In the genomic region with DNA sequence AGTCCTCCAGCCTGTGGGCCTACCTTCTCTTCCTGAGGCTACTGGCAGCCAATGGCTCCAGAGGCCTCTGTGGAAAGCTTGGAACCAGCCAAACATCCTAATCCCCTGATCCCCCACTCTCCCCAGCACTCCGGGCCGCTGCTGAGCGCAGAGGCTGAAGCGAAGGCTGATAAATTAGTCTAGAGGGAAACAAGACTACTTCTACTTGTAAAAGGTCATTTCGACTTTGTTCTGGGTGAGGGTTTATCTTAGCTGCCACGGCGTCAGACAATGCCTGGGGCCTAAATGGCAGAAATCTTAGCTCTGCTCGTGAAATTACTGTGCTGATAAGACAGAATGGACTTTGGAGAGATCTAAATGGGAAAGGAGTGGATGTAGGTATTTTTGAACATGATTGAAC, we compare ENCODE assay signal across 20 mouse cellular contexts.
DNase-seq lines count a peak whose midpoint lies in the region; ATAC-seq and TF ChIP-seq lines count a peak whose summit lies in the region.
"Had no signal": no experiment of that assay in that cellular context is flagged by ENCODE, and none has a peak within 500 bp of the region (broad histone marks: within the 10 kb centered on the region; RNA-seq: fewer than 3 reads in every experiment).

No protein-coding gene starts in this region.

- TF ChIP-seq CTCF in heart, postnatal 0 days (IDR thresholded peaks at IDR 0.05; ENCODE audit: low read depth): no peak
- no peak for TF ChIP-seq CTCF in heart, adult 2 months (IDR thresholded peaks at IDR 0.05)

- peaks cover 57% of the 10 kb centered on the region for H3K4me1 ChIP-seq in forebrain, embryonic 12.5 days
- H3K4me1 ChIP-seq in forebrain, embryonic 16.5 days (replicated peaks; ENCODE audit: control insufficient read depth, insufficient read depth, low read length): peaks cover 23% of the 10 kb centered on the region
- H3K4me1 ChIP-seq in heart, postnatal 0 days (ENCODE audit: control insufficient read depth, insufficient read depth): peaks cover 27% of the 10 kb centered on the region
- peaks cover 1% of the 10 kb centered on the region; the same call in 1 of the 2 replicates for H3K4me1 ChIP-seq in heart, adult 2 months (ENCODE audit: control insufficient read depth, insufficient read depth, low read length)
- peaks cover 5% of the 10 kb centered on the region; the same call in 1 of the 2 replicates for H3K4me1 ChIP-seq in brown adipose tissue, adult 24 weeks (ENCODE audit: control insufficient read depth, insufficient read depth, insufficient read length, low read length)
- H3K4me1 ChIP-seq in limb, embryonic 10.5 days: peaks cover 63% of the 10 kb centered on the region
- H3K4me1 ChIP-seq in liver, embryonic 11.5 days (replicated peaks; ENCODE audit: control insufficient read depth, insufficient read depth, low read length): no peaks in the 10 kb centered on the region

- no peaks in the 10 kb centered on the region for H3K9me3 ChIP-seq in forebrain, embryonic 12.5 days
- no peaks in the 10 kb centered on the region for H3K9me3 ChIP-seq in forebrain, embryonic 16.5 days (ENCODE audit: control insufficient read depth, low read length)
- H3K9me3 ChIP-seq in heart, postnatal 0 days (replicated peaks; ENCODE audit: control insufficient read depth, low read length): no peaks in the 10 kb centered on the region
- H3K9me3 ChIP-seq in limb, embryonic 10.5 days (replicated peaks): no peaks in the 10 kb centered on the region
- no peaks in the 10 kb centered on the region for H3K9me3 ChIP-seq in liver, embryonic 11.5 days (ENCODE audit: control insufficient read depth, low read length)

- intact Hi-C loops in heart, adult 2 months (cut with DNase I): no loop called here

- no peak for TF ChIP-seq POLR2A in heart, adult 2 months (IDR thresholded peaks at IDR 0.05; ENCODE audit: insufficient read depth, low read depth, low read length)

- TF ChIP-seq EP300 in heart, postnatal 0 days (IDR thresholded peaks at IDR 0.05; ENCODE audit: low read depth): no peak
- TF ChIP-seq EP300 in heart, adult 2 months (IDR thresholded peaks at IDR 0.05; ENCODE audit: insufficient read depth, low read depth, low read length): no peak

- 21% methylated on average over 8 of the region's 8 CpGs for WGBS in forebrain, embryonic 12.5 days
- 29% methylated on average over 8 of the region's 8 CpGs for WGBS in forebrain, embryonic 16.5 days
- WGBS in heart, postnatal 0 days: 16% methylated on average over 8 of the region's 8 CpGs
- 26% methylated on average over 8 of the region's 8 CpGs for WGBS in heart, adult 2 months
- 50% methylated on average over 8 of the region's 8 CpGs for WGBS in limb, embryonic 10.5 days
- WGBS in liver, embryonic 11.5 days: 53% methylated on average over 8 of the region's 8 CpGs

- no peak overlapping the region for H3K4me2 ChIP-seq in forebrain, embryonic 12.5 days
- H3K4me2 ChIP-seq in forebrain, embryonic 16.5 days (ENCODE audit: low read length): no peak overlapping the region
- no peak overlapping the region for H3K4me2 ChIP-seq in heart, postnatal 0 days (ENCODE audit: low read depth, low read length)
- no peak overlapping the region for H3K4me2 ChIP-seq in liver, embryonic 11.5 days
- H3K4me2 ChIP-seq: hindbrain, embryonic 14.5 days had no signal

- 0 out of 2 replicates have a peak overlapping the region, but pooled peaks have one; percentile 12 for H3K9ac ChIP-seq in forebrain, embryonic 12.5 days
- H3K9ac ChIP-seq in forebrain, embryonic 16.5 days (replicated peaks; ENCODE audit: low read depth, low read length): no peak overlapping the region; the same call in 1 of the 2 replicates
- H3K9ac ChIP-seq in heart, postnatal 0 days (replicated peaks; ENCODE audit: low read depth, low read length): no peak overlapping the region
- no peak overlapping the region for H3K9ac ChIP-seq in heart, adult 2 months (ENCODE audit: low read depth, low read length)
- no peak overlapping the region for H3K9ac ChIP-seq in liver, embryonic 11.5 days (ENCODE audit: low read depth, low read length)
- H3K9ac ChIP-seq: hindbrain, embryonic 14.5 days had no signal

- H3K27me3 ChIP-seq in forebrain, embryonic 12.5 days: peaks cover 37% of the 10 kb centered on the region
- no peaks in the 10 kb centered on the region for H3K27me3 ChIP-seq in forebrain, embryonic 16.5 days (replicated peaks; ENCODE audit: control insufficient read depth, insufficient read depth, low read length)
- H3K27me3 ChIP-seq in heart, postnatal 0 days (ENCODE audit: control insufficient read depth, insufficient read depth, low read length): no peaks in the 10 kb centered on the region
- no peaks in the 10 kb centered on the region for H3K27me3 ChIP-seq in heart, adult 2 months (ENCODE audit: control insufficient read depth, insufficient read depth, low read length)
- H3K27me3 ChIP-seq in limb, embryonic 10.5 days (ENCODE audit: low read depth, poor library complexity, severe bottlenecking): no peaks in the 10 kb centered on the region; the same call in 1 of the 2 replicates
- no peaks in the 10 kb centered on the region for H3K27me3 ChIP-seq in liver, embryonic 11.5 days (replicated peaks; ENCODE audit: control insufficient read depth, insufficient read depth, low read length)
- H3K27me3 ChIP-seq: CH12.LX had no signal

- H3K27ac ChIP-seq in forebrain, embryonic 12.5 days: peak overlapping the region; percentile 59
- H3K27ac ChIP-seq in forebrain, embryonic 16.5 days (ENCODE audit: low read length): no peak overlapping the region
- peak overlapping the region; percentile 71 for H3K27ac ChIP-seq in heart, postnatal 0 days (ENCODE audit: low read depth)
- no peak overlapping the region; the same call in 1 of the 2 replicates for H3K27ac ChIP-seq in heart, adult 2 months
- 0 out of 2 replicates have a peak overlapping the region, but pooled peaks have one; percentile 34 for H3K27ac ChIP-seq in brown adipose tissue, adult 24 weeks (replicated peaks; ENCODE audit: low read depth, low read length)
- 0 out of 2 replicates have a peak overlapping the region, but pooled peaks have one; percentile 14 for H3K27ac ChIP-seq in limb, embryonic 10.5 days
- H3K27ac ChIP-seq in liver, embryonic 11.5 days (ENCODE audit: low read depth, low read length): no peak overlapping the region
- H3K27ac ChIP-seq: hindbrain, embryonic 14.5 days had no signal

- DNase-seq in heart, postnatal 0 days (ENCODE audit: low spot score): no peak
- DNase-seq in heart, adult 2 months: no peak
- no peak for DNase-seq in limb, embryonic 10.5 days (ENCODE audit: low spot score)
- no peak for DNase-seq in layer of hippocampus, adult 18-20 months (ENCODE audit: low spot score in 2 of 2)
- no peak for DNase-seq in liver, embryonic 11.5 days (ENCODE audit: low spot score)
- DNase-seq: adrenal gland, adult 2 months; cerebellum, adult 11-12 months; cerebellum, postnatal 36 days; gastrocnemius, postnatal 25 days; kidney, adult 9 months; kidney, postnatal 4 days; liver; lung, adult 18-20 months; right cerebral cortex, adult 18-20 months; thymus, adult 2 months had no signal

- H3K36me3 ChIP-seq in forebrain, embryonic 12.5 days (replicated peaks): no peaks in the 10 kb centered on the region
- H3K36me3 ChIP-seq in forebrain, embryonic 16.5 days (ENCODE audit: control insufficient read depth, insufficient read depth): no peaks in the 10 kb centered on the region
- no peaks in the 10 kb centered on the region for H3K36me3 ChIP-seq in heart, postnatal 0 days (replicated peaks; ENCODE audit: control insufficient read depth, insufficient read depth, low read length)
- no peaks in the 10 kb centered on the region for H3K36me3 ChIP-seq in heart, adult 2 months (ENCODE audit: control insufficient read depth, insufficient read depth, low read length)
- H3K36me3 ChIP-seq in limb, embryonic 10.5 days: peaks cover 42% of the 10 kb centered on the region
- no peaks in the 10 kb centered on the region for H3K36me3 ChIP-seq in liver, embryonic 11.5 days (ENCODE audit: control insufficient read depth, insufficient read depth, low read length)

- no peaks in the 10 kb centered on the region; the same call in 1 of the 2 replicates for H3K79me2 ChIP-seq in heart, adult 2 months (replicated peaks; ENCODE audit: control insufficient read depth, insufficient read depth, low read length)

- no peak for ATAC-seq in forebrain, embryonic 12.5 days (ENCODE audit: low FRiP score)
- ATAC-seq in forebrain, embryonic 16.5 days: no peak
- no peak for ATAC-seq in heart, postnatal 0 days (ENCODE audit: insufficient read depth, low read depth)
- ATAC-seq in liver, embryonic 11.5 days (replicated peaks; ENCODE audit: low FRiP score): no peak

- H3K4me3 ChIP-seq in forebrain, embryonic 12.5 days (replicated peaks): no peak overlapping the region
- H3K4me3 ChIP-seq in forebrain, embryonic 16.5 days (replicated peaks; ENCODE audit: low read length): no peak overlapping the region
- H3K4me3 ChIP-seq in heart, postnatal 0 days (ENCODE audit: low read depth, low read length): no peak overlapping the region
- H3K4me3 ChIP-seq in heart, adult 2 months: no peak overlapping the region
- no peak overlapping the region for H3K4me3 ChIP-seq in brown adipose tissue, adult 24 weeks (ENCODE audit: insufficient read depth, low read depth, low read length)
- no peak overlapping the region for H3K4me3 ChIP-seq in limb, embryonic 10.5 days
- H3K4me3 ChIP-seq in liver, embryonic 11.5 days (ENCODE audit: low read depth, low read length): no peak overlapping the region

Comparison
In these comparisons a context has a peak if more than half of its experiments do, and no peak if none do; other contexts are left out.
1. H3K27ac ChIP-seq: peak in forebrain, embryonic 12.5 days (single experiment), heart, postnatal 0 days (single experiment), brown adipose tissue, adult 24 weeks (single experiment) and limb, embryonic 10.5 days (single experiment); none in forebrain, embryonic 16.5 days (single experiment), heart, adult 2 months (single experiment) and liver, embryonic 11.5 days (single experiment).